Mouse (Mus musculus): ENCODE data around the gene Gm26992.

Gm26992 gene

DNA sequence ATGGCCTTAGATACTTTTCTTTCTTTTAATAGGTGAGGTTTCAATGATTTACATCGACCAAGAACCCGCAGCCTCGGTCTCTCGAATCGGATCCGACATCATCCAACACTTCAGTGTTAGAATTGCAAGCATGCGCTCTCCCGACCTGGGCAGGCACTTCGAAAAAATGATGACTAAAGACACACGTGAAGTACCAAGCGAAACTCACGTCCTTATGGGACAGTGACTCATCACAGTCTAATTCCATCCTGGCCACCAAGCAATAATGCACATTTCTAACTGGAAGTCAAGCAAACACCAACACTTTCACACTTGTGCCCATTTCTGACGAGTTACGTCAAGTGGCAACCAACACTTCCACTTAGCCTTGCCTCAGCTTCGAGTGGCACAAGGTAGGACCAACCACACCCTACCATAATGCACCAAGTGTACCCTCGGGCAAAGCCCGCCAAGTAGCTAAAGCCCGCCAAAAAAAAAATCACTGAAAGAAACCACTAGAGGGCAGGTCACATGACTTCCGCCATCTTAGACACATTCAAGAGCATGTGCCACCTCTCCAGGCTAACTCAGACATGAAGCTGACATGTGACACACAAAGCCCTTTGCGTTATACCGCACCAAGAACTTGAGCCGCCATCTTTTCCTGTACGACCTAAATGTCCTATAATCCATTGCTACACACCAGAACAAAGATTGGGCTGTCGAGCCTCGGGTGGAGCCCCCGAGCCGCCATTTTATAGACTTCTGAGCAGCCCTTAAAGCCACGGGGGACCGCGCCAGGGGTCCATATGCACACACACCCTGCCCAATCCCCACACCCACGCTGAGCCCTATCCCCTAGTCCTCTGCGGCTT is 59.7 kb downstream of the Gm26992 start:
- in situ Hi-C loops (cut with MboI; ENCODE audit: unreplicated experiment in 2 of 2) = loop anchor here in 1 of 2 experiments (5.0 to 25.0 kb wide), 3 partner anchors 146 to 1556 kb away; no protein-coding TSS in a partner anchor

- in situ Hi-C loops (cut with MboI; ENCODE audit: unreplicated experiment in 2 of 2) = loop anchor here in 1 of 2 experiments (5.0 to 25.0 kb wide), 3 partner anchors 145 to 1555 kb away; no protein-coding TSS in a partner anchor
These were observed 60.3 kb downstream of the Gm26992 start for GRCm38 (mm10) chrX:103482097-103482451.

GRCm38 (mm10) chrX:103483047-103483446 is 61.2 kb downstream of the Gm26992 start:
- in situ Hi-C loops (cut with MboI; ENCODE audit: unreplicated experiment in 2 of 2) = loop anchor here in 1 of 2 experiments (5.0 to 25.0 kb wide), 3 partner anchors 144 to 1554 kb away; no protein-coding TSS in a partner anchor

GRCm38 (mm10) chrX:103484050-103484449 is 62.2 kb downstream of the Gm26992 start:
- in situ Hi-C loops (cut with MboI; ENCODE audit: unreplicated experiment in 2 of 2) = loop anchor here in 1 of 2 experiments (5.0 to 25.0 kb wide), 3 partner anchors 143 to 1553 kb away; no protein-coding TSS in a partner anchor

GRCm38 (mm10) chrX:103490853-103491252 is 69.0 kb downstream of the Gm26992 start:
- in situ Hi-C loops (cut with MboI; ENCODE audit: unreplicated experiment in 2 of 2) = loop anchor here in 1 of 2 experiments (25.0 kb wide), 1 partner anchor 1546 kb away; no protein-coding TSS in a partner anchor

- in situ Hi-C loops (cut with MboI; ENCODE audit: unreplicated experiment in 2 of 2) = loop anchor here in 1 of 2 experiments (25.0 kb wide), 1 partner anchor 1545 kb away; no protein-coding TSS in a partner anchor
These were observed 70.8 kb downstream of the Gm26992 start for GRCm38 (mm10) chrX:103492398-103493256.

GRCm38 (mm10) chrX:103493351-103494173 is 71.8 kb downstream of the Gm26992 start:
- in situ Hi-C loops (cut with MboI; ENCODE audit: unreplicated experiment in 2 of 2) = loop anchor here in 1 of 2 experiments (25.0 kb wide), 1 partner anchor 1544 kb away; no protein-coding TSS in a partner anchor

DNA sequence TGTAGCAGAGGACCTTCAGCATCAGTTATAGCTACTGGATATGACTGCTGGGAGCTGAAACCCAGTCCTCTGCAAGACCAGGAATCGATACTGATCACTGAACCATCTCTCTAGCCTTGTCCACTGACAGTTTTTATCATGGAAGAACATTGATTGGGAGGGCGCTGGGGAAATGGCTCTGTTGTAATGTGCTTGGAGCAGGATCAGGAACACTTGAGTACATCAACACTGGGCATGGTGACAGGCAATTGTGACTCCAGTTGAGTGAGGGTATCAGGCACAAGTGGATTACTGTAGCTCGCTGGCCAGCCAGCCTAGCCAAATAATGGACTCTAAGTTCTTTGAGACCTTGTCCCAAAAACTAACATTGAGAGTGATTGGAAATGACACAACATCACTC is 77.6 kb downstream of the Gm26992 start:
- in situ Hi-C loops (cut with MboI; ENCODE audit: unreplicated experiment in 2 of 2) = loop anchor here in 1 of 2 experiments (25.0 kb wide), 1 partner anchor 1538 kb away; no protein-coding TSS in a partner anchor

GRCm38 (mm10) chrX:103500137-103500536 is 78.3 kb downstream of the Gm26992 start:
- in situ Hi-C loops (cut with MboI; ENCODE audit: unreplicated experiment in 2 of 2) = no loop called here

GRCm38 (mm10) chrX:103508218-103508617 is 86.4 kb downstream of the Gm26992 start:
- in situ Hi-C loops (cut with MboI; ENCODE audit: unreplicated experiment in 2 of 2) = no loop called here

- in situ Hi-C loops (cut with MboI; ENCODE audit: unreplicated experiment in 2 of 2) = no loop called here
These were observed 87.6 kb downstream of the Gm26992 start for GRCm38 (mm10) chrX:103509168-103510019.

- in situ Hi-C loops (cut with MboI; ENCODE audit: unreplicated experiment in 2 of 2) = no loop called here
These were observed 93.0 kb downstream of the Gm26992 start for GRCm38 (mm10) chrX:103514782-103515181.

DNA sequence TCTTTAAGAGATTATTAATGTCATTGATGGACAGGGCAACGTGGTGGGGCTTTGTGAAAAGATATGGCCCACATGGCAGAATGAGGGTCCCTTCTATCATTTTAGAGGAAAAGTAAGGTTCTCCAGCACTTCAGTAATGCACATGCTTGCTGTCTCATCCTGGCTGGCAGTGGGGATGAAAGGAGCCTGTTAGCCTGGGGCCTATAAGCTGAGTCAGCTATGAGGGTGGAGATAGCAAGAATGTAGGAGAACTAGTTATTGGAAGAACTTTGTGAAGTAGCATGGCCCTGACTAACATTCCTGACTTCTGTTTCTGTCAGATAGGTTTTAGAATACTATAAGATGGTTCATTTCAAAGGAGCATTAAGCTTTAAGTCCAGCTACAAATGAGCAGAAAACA is 93.5 kb downstream of the Gm26992 start:
- in situ Hi-C loops (cut with MboI; ENCODE audit: unreplicated experiment in 2 of 2) = no loop called here

DNA sequence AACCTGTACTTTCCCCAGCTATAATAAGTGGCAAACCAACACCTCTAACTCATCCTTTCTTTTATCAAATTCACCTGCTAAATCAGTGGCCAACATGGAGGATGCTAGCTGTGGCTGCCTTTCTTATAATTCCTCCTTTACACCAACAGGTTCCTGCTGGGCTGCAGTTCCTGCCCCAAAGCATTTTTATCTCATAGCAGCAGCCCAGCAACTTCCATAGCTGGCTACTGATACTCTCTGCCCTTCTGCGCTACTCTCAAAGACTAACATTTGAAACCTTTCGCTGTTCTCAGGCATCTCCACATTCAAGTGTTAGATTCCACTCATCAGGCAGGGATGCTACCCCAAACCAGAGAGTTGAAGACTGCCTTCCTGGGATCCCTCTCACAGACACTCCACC is 97.0 kb downstream of the Gm26992 start:
- in situ Hi-C loops (cut with MboI; ENCODE audit: unreplicated experiment in 2 of 2) = no loop called here

- in situ Hi-C loops (cut with MboI; ENCODE audit: unreplicated experiment in 2 of 2) = no loop called here
These were observed 97.7 kb downstream of the Gm26992 start for GRCm38 (mm10) chrX:103519547-103519946.

- in situ Hi-C loops (cut with MboI; ENCODE audit: unreplicated experiment in 2 of 2) = no loop called here
These were observed 99.5 kb downstream of the Gm26992 start for GRCm38 (mm10) chrX:103521221-103521716.

GRCm38 (mm10) chrX:103529185-103529584 is 107.4 kb downstream of the Gm26992 start:
- in situ Hi-C loops (cut with MboI; ENCODE audit: unreplicated experiment in 2 of 2) = no loop called here

All from v-Abl transformed pro-B cells (cell line).